Mouse (Mus musculus) limb, embryonic 14.5 days (tissue): ENCODE results near the gene Egln2. TPM values are rescaled to one million over a fixed set of nuclear protein-coding genes. Genes with fewer than 3 reads are reported as not detected.

ENCODE experiments used
- ATAC-seq: fragments of 200-750 bp; cut with Nextera tagmentation; 2 replicates; pipeline ENCODE4 v1.8.0; 2017; ENCODE audit warnings: low read depth, moderate number of reproducible peaks, moderate TSS enrichment; ENCODE audit not compliant: low FRiP score
- DNase-seq: peaks from one replicate; pipeline ENCODE4 v3.0.0-alpha.2; 2015; ENCODE audit warnings: low spot score
- H3K27ac ChIP-seq: fragments of 300-500 bp; sonication (generic); replicated peaks from 2 replicates; pipeline ENCODE4 v1.5.1; 2014; ENCODE audit warnings: low read depth, mild to moderate bottlenecking, low read length, moderate library complexity, mixed read lengths
- H3K27me3 ChIP-seq: fragments of 300-500 bp; sonication (generic); 2 replicates; pipeline ENCODE4 v1.6.1; 2014; ENCODE audit warnings: low read length, mixed read lengths; ENCODE audit not compliant: control insufficient read depth, insufficient read depth
- H3K36me3 ChIP-seq: fragments of 300-500 bp; sonication (generic); 2 replicates; pipeline ENCODE4 v1.6.1; 2014; ENCODE audit warnings: mild to moderate bottlenecking, low read length, moderate library complexity, mixed read lengths; ENCODE audit not compliant: control insufficient read depth, insufficient read depth
- H3K4me1 ChIP-seq: fragments of 300-500 bp; sonication (generic); 2 replicates; pipeline ENCODE4 v1.6.1; 2014; ENCODE audit warnings: antibody characterized with exemption, low read length, mixed read lengths; ENCODE audit not compliant: control insufficient read depth, insufficient read depth
- H3K4me2 ChIP-seq: fragments of 300-500 bp; sonication (generic); replicated peaks from 2 replicates; pipeline ENCODE4 v1.6.1; 2014; ENCODE audit warnings: low read depth, mild to moderate bottlenecking, low read length, moderate library complexity; ENCODE audit not compliant: severe bottlenecking
- H3K4me3 ChIP-seq: fragments of 300-500 bp; sonication (generic); replicated peaks from 2 replicates; pipeline ENCODE4 v1.5.1; 2014; ENCODE audit warnings: low read length
- H3K9ac ChIP-seq: fragments of 300-500 bp; sonication (generic); 2 replicates; pipeline ENCODE4 v1.6.1; 2014; ENCODE audit warnings: mild to moderate bottlenecking, low read depth, low read length, moderate library complexity; ENCODE audit not compliant: severe bottlenecking
- H3K9me3 ChIP-seq: fragments of 300-500 bp; sonication (generic); 2 replicates; pipeline ENCODE4 v1.6.1; 2016; ENCODE audit warnings: low read length; ENCODE audit not compliant: control insufficient read depth
- POLR2A ChIP-seq: fragments of 200-500 bp; IDR thresholded peaks from 2 replicates; pipeline ENCODE4 v1.8.0; 2012; ENCODE audit warnings: inconsistent platforms, mild to moderate bottlenecking, moderate library complexity, borderline replicate concordance; ENCODE audit not compliant: insufficient read depth, insufficient read length; ENCODE audit errors: extremely low read depth
- WGBS: fragments of 180-500 bp; shearing (Covaris S2); extraction: QIAGEN DNeasy Blood & Tissue Kit; methylation state at CpG from one replicate; pipeline ENCODE4 v1.1.7; 2014; 5-methylcytosine and 5-hydroxymethylcytosine counted together
- polyA plus RNA-seq, 2 experiments: library from polyadenylated mRNA; depleted of rRNA in 1 of 2; stranded (reverse) in 1 of 2; unstranded in 1 of 2; fragments of >200 nt; fragmentation: Nextera tagmentation in 1 of 2; extraction: Ambion mirVana in 1 of 2; gene quantifications; 2 replicates each; pipeline versions ENCODE4 v1.2.1 to v1.2.3; 2012 to 2014

The Egln2 gene
- polyA plus RNA-seq, 2 experiments, result 41.9 to 88.3 TPM

- peaks cover 29% of the 10 kb centered on the region for H3K4me1 ChIP-seq
- DNase-seq, result no peak
- no peak for TF ChIP-seq POLR2A
- H3K27me3 ChIP-seq, result no peaks in the 10 kb centered on the region
- H3K27ac ChIP-seq, result no peak overlapping the region
- no peak overlapping the region for H3K9ac ChIP-seq
- H3K9me3 ChIP-seq, result no peaks in the 10 kb centered on the region
- 82% methylated on average over 3 of the region's 3 CpGs for WGBS
- H3K4me3 ChIP-seq, result no peak overlapping the region
- H3K36me3 ChIP-seq, result peaks cover 73% of the 10 kb centered on the region
- H3K4me2 ChIP-seq, result no peak overlapping the region
- ATAC-seq, result no peak
Observed at GRCm38 (mm10) chr7:27160921-27161320, 5.7 kb downstream of the Egln2 start.

DNA sequence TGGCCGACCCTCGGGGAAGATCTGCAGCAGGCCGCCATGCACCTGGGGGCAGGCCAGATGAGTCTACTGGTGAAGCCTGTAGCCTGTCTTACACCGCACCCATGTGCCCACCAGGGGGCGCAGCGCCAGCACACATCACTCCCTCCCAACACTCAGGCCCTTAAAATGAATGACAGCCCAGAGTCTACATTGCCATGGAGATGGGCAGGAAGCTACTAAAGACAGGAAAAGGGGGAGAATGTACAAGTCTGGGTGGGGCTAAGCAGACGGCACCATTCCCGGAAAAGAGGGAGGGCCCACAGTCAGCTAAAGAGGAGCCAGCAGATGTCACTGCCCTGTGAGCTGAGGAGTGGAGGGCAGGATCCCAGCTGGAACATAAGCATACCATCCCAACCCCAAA lies 6.7 kb downstream of the Egln2 start:
- Histone ChIP-seq H3K4me3 (no peak overlapping the region), H3K36me3 (peaks cover 70% of the 10 kb centered on the region), H3K27me3 (no peaks in the 10 kb centered on the region), H3K4me2 (no peak overlapping the region), H3K9me3 (no peaks in the 10 kb centered on the region), H3K27ac (no peak overlapping the region), H3K4me1 (peaks cover 21% of the 10 kb centered on the region), H3K9ac (no peak overlapping the region)
- ATAC-seq (peak; percentile 87), DNase-seq (peak; percentile 77)
- no peak for TF ChIP-seq POLR2A
- 12% methylated on average over 8 of the region's 8 CpGs for WGBS

- DNase-seq (no peak), ATAC-seq (no peak)
- H3K27ac ChIP-seq, result no peak overlapping the region
- no peak overlapping the region for H3K4me2 ChIP-seq
- H3K27me3 ChIP-seq, result no peaks in the 10 kb centered on the region
- 96% methylated on average over 6 of the region's 6 CpGs for WGBS
- TF ChIP-seq POLR2A, result no peak
- no peak overlapping the region for H3K4me3 ChIP-seq
- no peaks in the 10 kb centered on the region for H3K9me3 ChIP-seq
- no peak overlapping the region for H3K9ac ChIP-seq
- H3K4me1 ChIP-seq, result peaks cover 15% of the 10 kb centered on the region
- peaks cover 64% of the 10 kb centered on the region for H3K36me3 ChIP-seq
Observed at GRCm38 (mm10) chr7:27159256-27159655, 7.3 kb downstream of the Egln2 start.

- no peak for ATAC-seq
- Histone ChIP-seq H3K4me1 (peaks cover 10% of the 10 kb centered on the region), H3K27me3 (no peaks in the 10 kb centered on the region), H3K9ac (no peak overlapping the region), H3K4me2 (no peak overlapping the region), H3K36me3 (peaks cover 55% of the 10 kb centered on the region), H3K9me3 (no peaks in the 10 kb centered on the region), H3K27ac (no peak overlapping the region), H3K4me3 (no peak overlapping the region)
- DNase-seq, result no peak
- 96% methylated on average over 9 of the region's 9 CpGs for WGBS
- no peak for TF ChIP-seq POLR2A
Observed at GRCm38 (mm10) chr7:27158171-27158570, 8.4 kb downstream of the Egln2 start.

GRCm38 (mm10) chr7:27156005-27156404 lies 10.6 kb downstream of the Egln2 start:
- H3K36me3 ChIP-seq, result peaks cover 38% of the 10 kb centered on the region
- no peak overlapping the region for H3K4me3 ChIP-seq
- no peak overlapping the region for H3K4me2 ChIP-seq
- no peak for DNase-seq
- no peak overlapping the region for H3K9ac ChIP-seq
- no peaks in the 10 kb centered on the region for H3K9me3 ChIP-seq
- 78% methylated on average over 13 of the region's 13 CpGs for WGBS
- no peaks in the 10 kb centered on the region for H3K27me3 ChIP-seq
- peaks cover 5% of the 10 kb centered on the region; the same call in 1 of the 2 replicates for H3K4me1 ChIP-seq
- TF ChIP-seq POLR2A, result no peak
- ATAC-seq, result no peak
- no peak overlapping the region for H3K27ac ChIP-seq

GRCm38 (mm10) chr7:27153205-27153764 lies 13.3 kb downstream of the Egln2 start, which contains the start of gene Cyp2t4:
Gene Cyp2t4 (plus strand): TSS chr7:27153714.
- H3K4me2 ChIP-seq, result no peak within 1 kb of the TSS
- no peaks in the 10 kb centered on the region for H3K27me3 ChIP-seq
- H3K4me3 ChIP-seq, result no peak within 1 kb of the TSS
- H3K4me1 ChIP-seq, result peaks cover 5% of the 10 kb centered on the region; the same call in 1 of the 2 replicates
- WGBS, result 46% methylated on average over 10 of the region's 10 CpGs
- H3K36me3 ChIP-seq, result peaks cover 16% of the 10 kb centered on the region
- DNase-seq (peak; percentile 33), ATAC-seq (no peak)
- H3K9me3 ChIP-seq, result no peaks in the 10 kb centered on the region
- TF ChIP-seq POLR2A, result no peak
- 0 out of 2 replicates have a peak within 1 kb of the TSS, but pooled peaks have one; percentile 34 for H3K9ac ChIP-seq
- no peak within 1 kb of the TSS; the same call in 1 of the 2 replicates for H3K27ac ChIP-seq
